Mouse (Mus musculus) limb, embryonic 10.5 days (tissue): ENCODE results near the gene Gm28372. TPM values are rescaled to one million over a fixed set of nuclear protein-coding genes. Genes with fewer than 3 reads are reported as not detected.

ENCODE experiments used
- DNase-seq: peaks from one replicate; pipeline ENCODE4 v3.0.0-alpha.2; 2017; ENCODE audit warnings: low spot score
- H3K27ac ChIP-seq: fragments of 300-500 bp; sonication (generic); 2 replicates; pipeline ENCODE4 v1.5.1; 2016; ENCODE audit warnings: mild to moderate bottlenecking
- H3K27me3 ChIP-seq: fragments of 300-500 bp; sonication (generic); 2 replicates; pipeline ENCODE4 v1.6.1; 2016; ENCODE audit warnings: low read depth, mild to moderate bottlenecking; ENCODE audit not compliant: poor library complexity, severe bottlenecking
- H3K36me3 ChIP-seq: fragments of 300-500 bp; sonication (generic); 2 replicates; pipeline ENCODE4 v1.6.1; 2016; ENCODE audit warnings: mild to moderate bottlenecking, moderate library complexity
- H3K4me1 ChIP-seq: fragments of 300-500 bp; sonication (generic); 2 replicates; pipeline ENCODE4 v1.6.1; 2016
- H3K4me3 ChIP-seq: fragments of 300-500 bp; sonication (generic); 2 replicates; pipeline ENCODE4 v1.5.1; 2016; ENCODE audit warnings: mild to moderate bottlenecking, moderate library complexity
- H3K9me3 ChIP-seq: fragments of 300-500 bp; sonication (generic); replicated peaks from 2 replicates; pipeline ENCODE4 v1.6.1; 2016; ENCODE audit warnings: mild to moderate bottlenecking
- WGBS: fragments of 180-500 bp; shearing (Covaris S2); methylation state at CpG from one replicate; pipeline ENCODE4 v1.1.7; 2016; 5-methylcytosine and 5-hydroxymethylcytosine counted together
- polyA plus RNA-seq: library from polyadenylated mRNA; unstranded; fragments of >200 nt; fragmentation: Nextera tagmentation; extraction: Ambion mirVana; gene quantifications from 2 replicates; pipeline ENCODE4 v1.2.1, GENCODE M21; 2016

The Gm28372 gene
- polyA plus RNA-seq, 1 experiment from 2014 or later = not detected

DNA sequence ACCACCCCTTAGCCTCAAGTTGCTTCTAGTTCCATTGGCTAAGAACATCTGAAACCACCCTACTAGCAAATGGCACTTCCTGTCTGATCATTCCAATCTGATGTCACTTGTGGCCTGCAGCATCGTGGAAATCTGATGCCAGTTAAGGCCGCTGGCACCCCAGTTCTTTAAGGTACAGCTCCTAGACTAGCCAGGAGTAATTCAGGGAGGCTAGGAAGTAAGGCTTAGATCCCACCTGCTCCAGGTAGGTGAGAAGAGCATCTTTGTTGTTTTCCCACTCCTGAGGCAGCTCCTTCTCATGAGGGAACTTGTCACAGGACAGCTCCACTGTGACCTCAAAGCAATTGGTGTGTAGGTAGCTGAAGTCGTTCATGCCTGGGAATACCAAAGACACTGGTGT is 12.2 kb upstream of the Gm28372 start:
- 86% methylated on average over 3 of the region's 3 CpGs for WGBS
- DNase-seq = no peak

GRCm38 (mm10) chr2:130395696-130396095 is 9.3 kb upstream of the Gm28372 start:
- Histone ChIP-seq H3K4me1 (peaks cover 28% of the 10 kb centered on the region), H3K27ac (no peak overlapping the region), H3K36me3 (peaks cover 53% of the 10 kb centered on the region), H3K27me3 (no peaks in the 10 kb centered on the region), H3K9me3 (no peaks in the 10 kb centered on the region), H3K4me3 (0 out of 2 replicates have a peak overlapping the region, but pooled peaks have one; percentile 80)
- 95% methylated on average over 11 of the region's 11 CpGs for WGBS
- no peak for DNase-seq

More for the DNA sequence above, 12.2 kb upstream of the Gm28372 start:
- Histone ChIP-seq H3K4me1 (peaks cover 20% of the 10 kb centered on the region), H3K4me3 (no peak overlapping the region), H3K27ac (no peak overlapping the region), H3K27me3 (no peaks in the 10 kb centered on the region), H3K36me3 (peaks cover 60% of the 10 kb centered on the region), H3K9me3 (no peaks in the 10 kb centered on the region)

DNA sequence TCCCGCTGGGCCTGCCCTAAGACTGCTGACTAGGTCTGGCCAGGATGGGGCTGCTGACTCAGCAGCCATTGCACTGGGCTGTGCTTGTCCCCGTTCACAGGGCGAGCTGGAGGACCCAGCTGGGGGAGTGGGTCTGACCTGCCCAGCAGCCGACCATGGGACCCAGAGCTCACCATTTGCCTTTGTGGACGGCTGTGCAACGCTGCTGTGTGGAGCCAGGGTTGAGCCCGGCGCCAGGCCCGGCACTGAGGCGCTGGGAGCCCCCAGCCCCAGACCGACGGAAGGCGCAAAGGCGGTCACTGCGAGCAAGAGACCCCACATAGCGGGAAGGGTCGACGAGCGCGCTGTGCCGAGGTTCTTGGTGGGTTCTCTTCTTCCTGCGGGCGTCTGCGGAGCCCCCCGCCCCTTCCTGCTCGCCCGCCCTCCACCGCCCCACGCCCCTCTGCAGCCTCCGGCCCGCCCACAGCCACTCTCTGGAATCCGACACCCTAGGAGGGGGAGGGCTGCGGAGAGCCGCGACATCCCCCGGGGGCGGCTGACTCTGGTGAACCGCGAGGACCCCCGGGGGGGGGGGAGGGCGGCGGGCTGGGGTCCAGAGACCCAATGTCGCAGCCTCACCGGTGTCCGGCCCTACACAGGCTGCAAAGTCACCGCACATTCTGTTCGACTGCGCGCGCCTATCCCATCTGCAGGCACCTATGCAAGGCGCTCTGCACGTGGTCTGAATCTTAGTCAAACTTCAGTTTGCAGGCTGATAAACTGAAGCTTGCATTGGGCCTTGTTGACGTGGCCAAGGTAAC is 7.7 kb upstream of the Gm28372 start, which contains the start of gene Cpxm1:
Gene Cpxm1 (minus strand): TSS at position 389 of the 800 bp plus-strand sequence.
- H3K27me3 ChIP-seq = no peaks in the 10 kb centered on the region
- H3K27ac ChIP-seq = peak within 1 kb of the TSS; percentile 96
- H3K36me3 ChIP-seq = peaks cover 39% of the 10 kb centered on the region
- peak; percentile 90 for DNase-seq
- WGBS = under 1% methylated on average over 52 of the region's 53 CpGs
- H3K4me1 ChIP-seq = peaks cover 32% of the 10 kb centered on the region
- H3K4me3 ChIP-seq = peak within 1 kb of the TSS; percentile 80
- H3K9me3 ChIP-seq = no peaks in the 10 kb centered on the region

- Histone ChIP-seq H3K27me3 (no peaks in the 10 kb centered on the region), H3K36me3 (peaks cover 32% of the 10 kb centered on the region), H3K9me3 (no peaks in the 10 kb centered on the region), H3K27ac (peak overlapping the region; percentile 96), H3K4me1 (peaks cover 32% of the 10 kb centered on the region), H3K4me3 (peak overlapping the region; percentile 80)
- WGBS = 16% methylated on average over 14 of the region's 14 CpGs
- peak; percentile 44 for DNase-seq
Observed at GRCm38 (mm10) chr2:130398091-130398490, 6.9 kb upstream of the Gm28372 start.

DNA sequence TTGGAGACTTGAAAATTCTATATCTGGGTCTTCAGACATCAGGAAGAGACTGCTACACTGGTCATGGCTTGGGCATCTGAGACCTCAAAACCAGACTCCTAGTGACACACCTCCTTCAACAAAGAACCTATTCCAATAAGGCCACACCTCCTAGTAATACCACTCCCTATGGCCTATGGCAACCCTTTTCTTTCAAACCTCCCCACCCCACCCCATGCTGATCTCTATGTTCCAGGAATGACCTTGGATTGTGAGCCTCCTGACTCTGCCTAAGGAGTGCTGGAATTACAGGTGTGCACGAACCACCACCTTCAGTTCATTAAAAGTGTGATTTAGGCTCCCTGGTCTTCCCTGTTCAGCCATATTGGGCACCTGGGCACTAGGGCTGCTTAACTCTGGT is 5.0 kb upstream of the Gm28372 start:
- peaks cover 32% of the 10 kb centered on the region for H3K4me1 ChIP-seq
- WGBS = 93% methylated on average over 1 of the region's 1 CpGs
- DNase-seq = no peak
- no peak overlapping the region for H3K27ac ChIP-seq
- no peaks in the 10 kb centered on the region for H3K9me3 ChIP-seq
- H3K36me3 ChIP-seq = peaks cover 12% of the 10 kb centered on the region
- H3K27me3 ChIP-seq = no peaks in the 10 kb centered on the region
- no peak overlapping the region for H3K4me3 ChIP-seq

DNA sequence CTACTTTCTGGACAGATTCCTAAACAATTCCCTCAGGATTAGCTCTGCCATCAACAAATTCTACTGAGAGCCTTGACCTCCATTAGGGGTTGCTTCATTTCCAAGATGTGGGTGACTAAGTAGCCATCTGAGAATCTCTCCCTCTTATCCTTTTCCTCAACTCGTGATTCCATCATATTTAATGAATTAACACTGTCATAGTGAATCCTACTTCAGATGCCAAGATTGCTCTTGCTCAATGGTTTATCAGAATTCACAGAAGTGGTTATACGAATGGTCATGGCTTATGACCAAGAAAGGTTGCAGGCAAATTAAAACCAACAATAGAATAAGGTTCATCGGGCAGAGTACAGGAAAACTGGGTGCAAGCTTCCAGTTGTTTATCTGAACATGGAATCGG is 3.1 kb upstream of the Gm28372 start:
- Histone ChIP-seq H3K27ac (no peak overlapping the region), H3K9me3 (no peaks in the 10 kb centered on the region), H3K36me3 (no peaks in the 10 kb centered on the region), H3K27me3 (no peaks in the 10 kb centered on the region), H3K4me1 (peaks cover 22% of the 10 kb centered on the region), H3K4me3 (no peak overlapping the region)
- no peak for DNase-seq
- 84% methylated on average over 4 of the region's 4 CpGs for WGBS

- Histone ChIP-seq H3K4me3 (no peak within 1 kb of the TSS), H3K27ac (no peak within 1 kb of the TSS), H3K27me3 (no peaks in the 10 kb centered on the region), H3K36me3 (no peaks in the 10 kb centered on the region), H3K4me1 (peaks cover 13% of the 10 kb centered on the region), H3K9me3 (no peaks in the 10 kb centered on the region)
- 78% methylated on average over 2 of the region's 2 CpGs for WGBS
- no peak for DNase-seq
Observed at GRCm38 (mm10) chr2:130406178-130406577, 1.1 kb downstream of the Gm28372 start, which contains the start of gene Tmem239. TSS of gene Tmem239 (plus strand) at chr2:130406478.

GRCm38 (mm10) chr2:130408194-130408593 is 3.2 kb downstream of the Gm28372 start:
- peak; percentile 51 for DNase-seq
- Histone ChIP-seq H3K4me3 (no peak overlapping the region), H3K27me3 (no peaks in the 10 kb centered on the region), H3K9me3 (no peaks in the 10 kb centered on the region), H3K4me1 (peaks cover 19% of the 10 kb centered on the region), H3K36me3 (no peaks in the 10 kb centered on the region), H3K27ac (no peak overlapping the region)
- WGBS = 26% methylated on average over 6 of the region's 6 CpGs

DNA sequence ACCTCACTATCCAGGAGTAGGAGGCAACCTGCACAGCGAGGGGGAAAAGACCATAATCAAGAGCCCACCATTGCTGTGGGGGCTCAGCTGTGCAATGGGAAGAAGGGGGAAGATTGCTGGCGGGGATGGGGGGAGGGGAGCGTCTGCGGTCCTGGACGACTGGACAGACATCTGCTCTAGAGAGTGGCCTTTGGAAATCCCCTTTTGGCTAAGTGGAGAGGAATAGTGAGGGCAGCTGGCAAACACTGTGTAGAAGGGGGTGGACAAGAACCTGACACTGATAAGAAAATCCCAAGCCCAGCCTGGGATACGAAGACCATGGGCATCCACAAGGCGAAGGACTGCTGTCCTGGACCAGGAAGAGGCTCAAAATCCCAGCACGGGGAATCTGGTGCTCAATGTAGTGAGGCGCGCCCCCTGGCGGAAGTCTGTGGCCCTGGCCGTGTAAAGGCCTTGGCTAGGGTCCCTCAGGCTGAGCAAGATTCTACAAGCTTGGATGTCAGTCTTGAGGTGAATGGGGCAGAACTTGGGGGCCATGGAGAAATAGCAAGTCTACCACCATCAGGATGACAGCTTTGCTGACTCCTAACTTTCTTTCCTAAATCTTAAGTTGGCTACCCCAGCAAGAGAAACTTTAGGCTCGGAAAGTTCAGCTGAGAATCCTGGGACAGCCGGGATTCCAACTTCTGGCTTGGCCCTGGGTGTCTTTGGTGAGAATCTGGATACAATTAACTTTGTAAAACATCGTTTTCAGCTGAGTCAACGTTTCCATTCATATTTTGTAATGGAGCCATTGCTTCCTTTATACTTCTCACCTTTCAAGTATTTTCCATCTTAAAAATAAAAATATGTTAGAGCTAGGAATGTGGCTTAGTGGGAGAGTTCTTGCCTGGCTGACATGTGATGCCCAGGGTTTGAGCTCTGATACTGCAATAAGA is 6.8 kb downstream of the Gm28372 start:
- WGBS = 41% methylated on average over 16 of the region's 16 CpGs
- peaks cover 19% of the 10 kb centered on the region for H3K4me1 ChIP-seq
- no peaks in the 10 kb centered on the region for H3K36me3 ChIP-seq
- no peaks in the 10 kb centered on the region for H3K27me3 ChIP-seq
- no peaks in the 10 kb centered on the region for H3K9me3 ChIP-seq
- H3K27ac ChIP-seq = no peak overlapping the region
- no peak overlapping the region for H3K4me3 ChIP-seq
- peak; percentile 94 for DNase-seq

- Histone ChIP-seq H3K4me3 (no peak overlapping the region), H3K4me1 (peaks cover 19% of the 10 kb centered on the region), H3K36me3 (no peaks in the 10 kb centered on the region), H3K27me3 (no peaks in the 10 kb centered on the region), H3K27ac (no peak overlapping the region), H3K9me3 (no peaks in the 10 kb centered on the region)
- no peak for DNase-seq
- WGBS = 83% methylated on average over 3 of the region's 3 CpGs
Observed at GRCm38 (mm10) chr2:130412775-130413174, 7.7 kb downstream of the Gm28372 start.

DNA sequence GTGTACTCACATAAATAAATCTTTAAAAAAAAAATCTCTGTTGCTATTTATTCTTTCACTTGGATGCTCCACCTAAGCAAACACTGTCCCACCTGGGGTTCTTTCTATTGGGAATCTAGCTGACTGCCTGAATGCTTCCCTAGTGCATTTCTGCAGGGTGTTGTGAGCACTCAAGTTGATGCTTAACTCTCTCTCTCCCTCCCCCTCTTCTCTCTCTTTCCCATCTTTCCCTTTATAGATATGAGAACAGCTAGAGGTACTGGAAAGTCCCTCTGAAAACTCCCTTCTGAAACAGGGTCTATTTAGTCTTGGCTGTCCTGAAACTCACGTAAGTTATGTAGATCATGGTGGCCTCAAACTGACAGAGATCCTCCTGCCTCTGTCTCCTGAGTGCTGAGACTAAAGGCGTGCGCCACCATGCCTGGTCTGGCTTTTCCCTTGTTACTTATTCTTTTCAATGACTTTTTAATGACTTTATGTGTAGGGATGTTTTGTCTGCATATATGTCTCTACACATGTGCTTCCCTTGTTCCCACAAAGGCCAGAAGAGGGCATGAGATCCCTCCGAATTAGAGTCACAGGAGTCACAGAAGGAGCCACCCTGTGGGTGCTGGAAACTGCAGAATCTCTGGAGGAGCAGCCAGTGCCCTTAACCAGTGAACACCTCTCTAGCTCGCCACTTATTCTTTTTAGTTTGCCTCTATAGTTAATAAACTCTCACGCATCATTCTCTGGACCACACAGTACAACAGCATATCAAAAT is 9.2 kb downstream of the Gm28372 start:
- no peak for DNase-seq
- no peaks in the 10 kb centered on the region for H3K9me3 ChIP-seq
- peaks cover 12% of the 10 kb centered on the region for H3K36me3 ChIP-seq
- H3K27me3 ChIP-seq = no peaks in the 10 kb centered on the region
- H3K4me3 ChIP-seq = no peak overlapping the region
- WGBS = 77% methylated on average over 6 of the region's 6 CpGs
- peaks cover 10% of the 10 kb centered on the region for H3K4me1 ChIP-seq
- H3K27ac ChIP-seq = no peak overlapping the region
